Mouse (Mus musculus): ENCODE results near the gene Agbl4. TPM values are rescaled to one million over a fixed set of nuclear protein-coding genes. Genes with fewer than 3 reads are reported as not detected.

The Agbl4 gene
- polyA plus RNA-seq, 1 experiment from 2014 or later: 0.24 TPM

DNA sequence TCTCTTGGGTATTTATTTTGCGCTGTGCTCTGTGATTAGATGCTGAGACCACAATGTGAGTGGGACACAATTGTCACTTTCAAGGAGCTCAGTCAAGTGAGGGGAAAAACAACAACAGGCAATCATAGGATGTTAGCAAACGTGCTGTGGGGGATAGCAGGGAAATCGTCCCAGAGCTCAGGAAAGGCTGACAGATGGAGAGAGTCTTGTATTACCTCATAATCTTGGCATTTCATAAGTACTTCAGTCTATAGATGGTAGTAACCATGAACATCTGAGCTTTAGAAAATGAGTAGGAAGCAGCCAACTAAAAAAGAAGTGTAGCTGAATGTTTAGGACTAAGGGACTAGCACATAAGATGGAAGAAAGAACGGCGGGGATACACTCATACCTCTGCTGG, 910.2 kb downstream of the Agbl4 start:
- Histone ChIP-seq H3K4me3 (no peak overlapping the region), H3K4me1 (no peaks in the 10 kb centered on the region), H3K36me3 (replicated peaks) (no peaks in the 10 kb centered on the region), H3K27ac (replicated peaks) (no peak overlapping the region), H3K9me3 (no peaks in the 10 kb centered on the region; the same call in 1 of the 2 replicates), H3K27me3 (replicated peaks; ENCODE audit: low read depth, poor library complexity, severe bottlenecking) (no peaks in the 10 kb centered on the region)
- no peak for DNase-seq (ENCODE audit: low spot score)
- 69% methylated on average over 5 of the region's 5 CpGs for WGBS

DNA sequence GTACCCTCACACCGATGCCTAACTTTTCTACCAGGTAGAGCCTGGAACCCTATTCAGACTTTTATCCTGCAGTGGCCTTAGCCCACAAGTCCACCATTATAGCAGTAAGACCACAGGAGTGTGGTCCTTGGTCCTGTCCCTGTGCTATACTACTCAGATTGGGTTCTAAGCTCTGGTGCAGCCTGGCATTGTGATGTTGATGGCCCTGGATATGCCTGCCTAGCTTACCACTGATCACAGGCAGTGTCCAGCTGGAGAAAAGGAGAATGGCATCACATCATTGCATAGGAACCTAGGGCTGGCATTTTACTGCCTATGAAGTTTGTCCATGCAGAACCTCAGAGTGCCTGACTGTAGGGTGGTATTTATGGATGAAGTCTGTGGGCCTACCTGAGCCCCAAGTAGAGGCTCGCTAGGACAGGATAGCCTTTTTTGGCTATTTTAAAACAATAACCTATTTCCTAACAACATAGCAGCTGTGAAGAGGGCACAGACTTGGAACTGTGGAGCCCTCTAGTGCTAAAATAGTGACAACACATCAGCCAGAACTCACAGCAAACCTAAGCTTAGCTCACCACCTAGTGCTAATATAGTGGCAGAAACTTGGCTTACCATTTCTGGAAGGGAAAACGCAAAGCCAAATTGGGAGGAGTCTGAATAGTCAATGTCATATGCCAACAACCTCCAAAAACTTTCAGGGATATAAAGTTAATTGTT, 911.3 kb downstream of the Agbl4 start:
- Histone ChIP-seq H3K4me3 (no peak overlapping the region), H3K9me3 (no peaks in the 10 kb centered on the region; the same call in 1 of the 2 replicates), H3K27ac (replicated peaks) (no peak overlapping the region), H3K27me3 (replicated peaks; ENCODE audit: low read depth, poor library complexity, severe bottlenecking) (no peaks in the 10 kb centered on the region), H3K36me3 (replicated peaks) (no peaks in the 10 kb centered on the region), H3K4me1 (no peaks in the 10 kb centered on the region)
- DNase-seq (ENCODE audit: low spot score): no peak
- WGBS: 74% methylated on average over 3 of the region's 3 CpGs

DNA sequence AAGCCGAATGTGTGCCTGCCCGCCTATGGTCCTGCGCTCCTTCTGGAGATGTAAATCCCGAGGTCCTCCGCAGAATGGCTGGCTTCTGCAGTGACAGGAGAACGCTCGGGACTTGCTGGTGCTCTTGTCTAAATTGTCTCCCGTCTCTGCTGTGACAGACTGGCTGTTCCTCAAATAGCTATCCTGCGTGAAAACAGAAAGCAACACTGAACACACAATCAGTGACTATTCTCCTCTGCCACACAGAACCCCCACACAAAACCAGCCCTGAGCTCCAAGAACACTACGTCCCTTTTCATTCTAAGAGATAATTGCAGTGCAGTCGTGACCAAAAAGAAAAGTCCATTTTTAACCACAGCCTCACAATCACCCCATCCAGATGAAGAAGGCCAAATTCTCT, 929.6 kb downstream of the Agbl4 start:
- no peak overlapping the region for H3K4me3 ChIP-seq
- H3K4me1 ChIP-seq: peaks cover 11% of the 10 kb centered on the region
- H3K27me3 ChIP-seq (replicated peaks; ENCODE audit: low read depth, poor library complexity, severe bottlenecking): no peaks in the 10 kb centered on the region
- no peaks in the 10 kb centered on the region for H3K36me3 ChIP-seq (replicated peaks)
- no peaks in the 10 kb centered on the region for H3K9me3 ChIP-seq
- 73% methylated on average over 11 of the region's 11 CpGs for WGBS
- DNase-seq (ENCODE audit: low spot score): no peak
- H3K27ac ChIP-seq (replicated peaks): no peak overlapping the region

DNA sequence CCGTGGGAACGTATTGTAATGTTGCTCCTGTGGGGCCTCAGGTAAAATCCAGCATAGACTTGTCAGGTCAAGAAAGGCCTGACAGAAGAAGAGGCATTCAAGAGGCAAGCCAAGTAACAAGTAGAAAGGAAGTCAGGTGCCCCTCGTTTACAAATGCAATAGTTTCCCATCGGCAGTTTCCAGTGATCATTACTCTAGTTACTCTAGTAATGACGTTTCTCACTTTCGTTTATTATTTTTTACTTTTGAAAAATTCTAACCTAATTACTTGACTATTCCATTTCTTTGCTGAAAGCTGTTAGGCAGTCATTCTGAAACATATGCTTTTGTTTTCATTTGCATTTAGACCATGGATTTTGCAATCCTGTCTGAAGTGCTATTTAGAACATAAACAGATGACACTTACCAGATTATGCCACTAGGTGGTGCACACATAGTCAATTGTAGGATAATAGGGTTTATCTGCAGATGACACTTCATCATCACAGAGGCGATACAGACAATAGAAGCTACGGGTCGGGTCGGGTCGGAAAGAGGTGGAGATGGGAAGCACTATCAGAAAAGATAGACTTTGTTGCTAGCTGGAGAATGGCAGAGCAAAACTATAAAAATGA, 930.4 kb downstream of the Agbl4 start:
- DNase-seq (ENCODE audit: low spot score): no peak
- peaks cover 11% of the 10 kb centered on the region for H3K4me1 ChIP-seq

DNA sequence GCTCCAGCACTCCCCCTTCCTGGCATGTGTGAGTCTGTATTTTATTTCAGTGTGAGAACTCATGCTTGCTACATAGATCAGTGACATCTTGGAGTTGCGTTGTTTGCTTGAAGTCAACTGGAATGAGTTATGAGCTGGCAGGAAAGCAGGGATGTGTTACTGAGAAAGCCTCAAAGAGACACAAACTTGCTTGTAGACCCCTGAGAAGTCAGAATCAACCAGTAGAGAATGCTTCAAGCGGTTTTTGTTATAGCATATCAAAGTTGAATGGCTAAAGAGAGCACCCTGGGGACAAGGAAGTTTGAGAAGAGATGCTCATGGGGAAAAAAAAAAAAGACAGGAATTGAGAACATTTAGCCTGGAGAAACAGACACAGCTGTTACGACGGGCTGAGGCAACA, 932.0 kb downstream of the Agbl4 start:
- Histone ChIP-seq H3K4me3 (no peak overlapping the region), H3K4me1 (peaks cover 11% of the 10 kb centered on the region), H3K9me3 (no peaks in the 10 kb centered on the region), H3K36me3 (replicated peaks) (no peaks in the 10 kb centered on the region), H3K27ac (replicated peaks) (no peak overlapping the region), H3K27me3 (replicated peaks; ENCODE audit: low read depth, poor library complexity, severe bottlenecking) (no peaks in the 10 kb centered on the region)
- DNase-seq (ENCODE audit: low spot score): no peak
- 76% methylated on average over 4 of the region's 4 CpGs for WGBS

More for the DNA sequence above, 930.4 kb downstream of the Agbl4 start:
- 69% methylated on average over 11 of the region's 11 CpGs for WGBS
- Histone ChIP-seq H3K27ac (replicated peaks) (no peak overlapping the region), H3K4me3 (no peak overlapping the region), H3K9me3 (no peaks in the 10 kb centered on the region), H3K27me3 (replicated peaks; ENCODE audit: low read depth, poor library complexity, severe bottlenecking) (no peaks in the 10 kb centered on the region), H3K36me3 (replicated peaks) (no peaks in the 10 kb centered on the region)

DNA sequence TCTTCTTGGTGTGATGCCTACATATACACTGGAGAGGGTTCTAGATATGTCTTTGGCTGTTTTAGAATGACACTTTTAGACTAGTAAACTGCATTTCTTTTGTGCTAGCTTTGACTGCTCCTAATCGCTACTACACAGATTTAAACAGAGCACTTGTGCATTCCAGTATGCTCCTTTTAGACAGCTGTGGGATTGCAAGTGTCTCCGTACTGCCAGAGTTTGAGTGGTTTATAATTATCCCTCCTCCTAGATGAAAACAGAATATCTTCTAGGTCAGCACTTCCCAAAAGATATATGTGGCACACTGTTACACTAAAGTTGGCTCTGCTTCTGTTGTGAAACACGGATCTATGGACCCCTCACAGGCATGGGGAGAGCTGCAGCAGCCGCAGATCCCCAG, 935.4 kb downstream of the Agbl4 start:
- Histone ChIP-seq H3K27ac (replicated peaks) (no peak overlapping the region), H3K4me1 (peaks cover 11% of the 10 kb centered on the region), H3K9me3 (no peaks in the 10 kb centered on the region), H3K27me3 (replicated peaks; ENCODE audit: low read depth, poor library complexity, severe bottlenecking) (no peaks in the 10 kb centered on the region), H3K36me3 (replicated peaks) (no peaks in the 10 kb centered on the region), H3K4me3 (no peak overlapping the region)
- no peak for DNase-seq (ENCODE audit: low spot score)
- 90% methylated on average over 4 of the region's 4 CpGs for WGBS

DNA sequence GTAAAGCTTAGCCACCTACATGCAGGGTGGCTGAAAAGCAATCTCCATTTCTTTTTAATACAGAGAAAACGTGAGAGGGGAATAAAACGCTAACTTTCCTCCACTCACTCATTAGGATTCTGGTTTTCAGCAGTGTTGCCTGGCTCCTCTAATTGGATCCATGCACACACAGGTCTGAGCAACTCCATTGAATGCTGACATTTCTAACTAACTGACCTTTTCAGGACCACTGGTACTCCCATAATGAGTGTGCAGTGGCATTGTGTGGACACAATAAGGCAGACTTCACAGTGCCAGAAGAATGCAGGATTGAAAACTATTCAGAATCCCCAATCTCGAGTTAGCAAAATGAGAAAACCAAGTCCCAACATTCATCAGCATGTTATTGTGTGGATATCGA, 952.5 kb downstream of the Agbl4 start:
- H3K4me1 ChIP-seq: peaks cover 15% of the 10 kb centered on the region
- no peak overlapping the region for H3K4me3 ChIP-seq
- H3K27me3 ChIP-seq (replicated peaks; ENCODE audit: low read depth, poor library complexity, severe bottlenecking): no peaks in the 10 kb centered on the region
- H3K9me3 ChIP-seq: no peaks in the 10 kb centered on the region
- DNase-seq (ENCODE audit: low spot score): peak; percentile 13
- 40% methylated on average over 4 of the region's 4 CpGs for WGBS
- H3K36me3 ChIP-seq (replicated peaks): no peaks in the 10 kb centered on the region
- no peak overlapping the region for H3K27ac ChIP-seq (replicated peaks)

DNA sequence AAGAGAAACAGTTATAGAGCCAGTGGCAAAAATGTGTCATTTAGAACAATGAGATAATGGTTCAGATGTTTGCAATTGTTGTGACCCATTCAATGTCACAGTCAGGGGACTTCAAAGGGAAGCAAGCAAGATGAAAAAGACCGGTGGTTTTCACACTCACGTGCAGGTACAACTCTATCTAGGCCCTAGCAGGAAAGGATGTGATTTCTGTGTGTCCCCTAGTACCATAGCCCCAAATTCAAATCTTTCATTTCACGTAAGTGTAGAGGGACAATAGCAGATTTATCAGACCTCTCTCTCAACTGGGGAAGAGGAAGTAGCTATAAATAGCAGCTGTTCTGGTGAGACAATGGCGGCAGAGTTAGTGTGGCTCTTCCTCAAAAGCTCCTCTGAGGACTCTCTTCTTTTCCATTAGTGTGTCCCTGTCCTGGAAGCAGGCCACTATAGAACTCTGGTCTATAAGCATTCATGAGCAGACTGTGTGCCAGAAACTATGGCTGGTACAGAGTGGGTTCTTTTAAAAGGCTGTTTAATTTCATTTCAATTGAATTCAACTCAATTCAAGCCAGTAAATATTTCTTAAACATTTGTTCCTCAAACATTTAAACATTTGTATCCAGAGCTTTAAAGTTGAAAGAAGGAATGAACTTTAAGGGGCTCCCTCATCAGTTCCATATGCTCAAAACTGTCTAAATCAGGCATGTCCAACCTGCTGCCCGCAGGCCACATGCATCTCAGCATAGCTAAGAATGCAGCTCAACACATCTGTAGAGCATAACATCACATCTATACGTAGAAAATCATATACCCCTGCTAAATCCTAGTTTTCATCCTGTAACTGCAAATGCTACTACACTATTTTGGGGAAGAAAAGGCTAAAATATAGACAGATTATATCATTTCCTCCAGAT, 953.4 kb downstream of the Agbl4 start:
- no peaks in the 10 kb centered on the region for H3K9me3 ChIP-seq
- H3K4me1 ChIP-seq: peaks cover 15% of the 10 kb centered on the region
- H3K36me3 ChIP-seq (replicated peaks): no peaks in the 10 kb centered on the region
- no peak for DNase-seq (ENCODE audit: low spot score)
- H3K4me3 ChIP-seq: no peak overlapping the region
- no peaks in the 10 kb centered on the region for H3K27me3 ChIP-seq (replicated peaks; ENCODE audit: low read depth, poor library complexity, severe bottlenecking)
- no peak overlapping the region for H3K27ac ChIP-seq (replicated peaks)
- 59% methylated on average over 6 of the region's 6 CpGs for WGBS

DNA sequence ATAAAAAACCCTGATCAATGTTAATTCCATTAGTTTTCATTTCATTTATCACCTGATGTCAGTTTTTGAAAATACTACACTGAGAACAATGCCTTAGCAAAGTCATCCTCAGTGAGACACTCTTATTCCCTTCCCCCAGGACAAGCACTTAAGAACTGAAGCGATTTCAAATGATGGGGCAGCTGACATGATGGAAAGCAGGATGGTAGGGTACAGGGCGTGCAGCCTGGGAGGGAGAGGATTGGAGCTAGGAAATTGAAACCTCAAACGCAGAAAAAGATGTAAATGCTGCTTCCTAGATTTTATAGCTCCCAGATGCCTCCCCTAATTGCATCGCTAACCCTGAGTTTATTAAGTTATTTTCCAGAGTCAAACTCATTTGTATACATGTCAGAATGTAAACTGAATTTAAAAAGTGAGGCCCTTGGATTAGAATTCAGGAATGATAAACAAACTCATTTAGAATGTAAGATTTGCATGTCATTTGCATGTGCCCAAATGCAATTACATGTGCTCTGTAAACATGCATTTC, 959.2 kb downstream of the Agbl4 start:
- Histone ChIP-seq H3K27ac (replicated peaks) (no peak overlapping the region), H3K36me3 (replicated peaks) (no peaks in the 10 kb centered on the region), H3K4me1 (0 out of 2 replicates have a peak, but pooled peaks cover 6% of the 10 kb centered on the region), H3K9me3 (no peaks in the 10 kb centered on the region), H3K4me3 (no peak overlapping the region), H3K27me3 (replicated peaks; ENCODE audit: low read depth, poor library complexity, severe bottlenecking) (no peaks in the 10 kb centered on the region)
- no peak for DNase-seq (ENCODE audit: low spot score)
- WGBS: 64% methylated on average over 4 of the region's 4 CpGs

DNA sequence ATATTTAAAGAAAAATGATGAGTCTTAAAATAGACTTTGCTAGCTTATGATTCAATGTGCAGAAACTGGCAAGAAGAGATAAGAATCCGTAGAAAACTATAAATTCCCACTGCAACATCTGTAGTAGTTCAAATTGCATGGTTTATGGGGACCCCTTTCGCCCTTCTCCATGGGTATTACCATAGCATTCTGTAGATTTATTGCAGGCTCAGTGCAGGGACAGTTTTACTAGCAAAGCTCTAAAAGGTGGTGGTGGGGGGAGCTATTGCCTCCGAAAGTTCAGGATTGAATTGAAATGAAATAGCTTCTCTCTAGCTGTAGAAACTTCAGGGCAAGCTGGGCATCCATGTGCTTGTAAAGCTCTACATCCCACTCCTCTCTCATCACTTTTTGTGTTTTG, 959.7 kb downstream of the Agbl4 start:
- Histone ChIP-seq H3K4me1 (0 out of 2 replicates have a peak, but pooled peaks cover 6% of the 10 kb centered on the region), H3K27ac (replicated peaks) (no peak overlapping the region), H3K27me3 (replicated peaks; ENCODE audit: low read depth, poor library complexity, severe bottlenecking) (no peaks in the 10 kb centered on the region), H3K4me3 (no peak overlapping the region), H3K9me3 (no peaks in the 10 kb centered on the region), H3K36me3 (replicated peaks) (no peaks in the 10 kb centered on the region)
- 80% methylated on average over 3 of the region's 3 CpGs for WGBS
- no peak for DNase-seq (ENCODE audit: low spot score)

DNA sequence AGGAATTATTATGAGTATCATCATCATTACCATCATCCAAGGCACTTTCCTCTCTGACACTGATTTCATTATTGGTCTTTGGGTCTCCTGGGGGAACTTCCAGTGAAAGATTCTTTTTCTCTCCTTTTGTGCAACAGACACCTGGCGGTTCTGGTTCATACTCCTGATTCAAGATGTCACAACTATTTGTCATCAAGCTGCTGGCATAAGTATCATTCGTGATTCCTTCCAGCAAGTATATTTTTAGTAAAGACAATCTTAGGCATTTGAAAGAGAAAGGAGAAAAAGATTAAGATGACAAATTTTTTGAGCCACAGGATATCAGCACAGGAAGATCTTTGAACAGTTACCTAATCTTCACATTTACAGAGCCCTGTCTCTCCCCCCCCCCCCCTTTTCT, 966.7 kb downstream of the Agbl4 start:
- Histone ChIP-seq H3K9me3 (no peaks in the 10 kb centered on the region), H3K4me1 (no peaks in the 10 kb centered on the region), H3K4me3 (no peak overlapping the region), H3K36me3 (replicated peaks) (no peaks in the 10 kb centered on the region), H3K27me3 (replicated peaks; ENCODE audit: low read depth, poor library complexity, severe bottlenecking) (no peaks in the 10 kb centered on the region), H3K27ac (replicated peaks) (no peak overlapping the region)
- WGBS: 82% methylated on average over 2 of the region's 2 CpGs
- no peak for DNase-seq (ENCODE audit: low spot score)

DNA sequence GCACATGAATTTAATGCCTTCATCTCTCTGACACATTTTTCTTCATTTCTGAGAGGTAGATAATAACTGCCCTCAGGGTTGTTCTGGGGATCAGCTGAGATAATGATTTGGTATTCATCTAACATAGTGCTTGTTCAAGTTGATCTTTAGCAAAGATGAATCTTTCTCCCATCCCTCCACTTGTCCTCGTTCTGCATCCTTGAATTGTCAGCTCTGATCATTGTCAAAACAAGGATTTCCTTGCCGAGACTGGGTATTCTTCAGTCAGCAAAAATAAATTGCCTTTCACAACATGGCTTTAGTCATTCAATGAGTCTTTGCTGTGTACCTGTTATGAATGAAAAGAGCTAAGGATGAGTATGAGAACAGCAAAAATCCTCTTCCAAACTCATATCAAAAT, 970.3 kb downstream of the Agbl4 start:
- no peak for DNase-seq (ENCODE audit: low spot score)
- H3K27me3 ChIP-seq (replicated peaks; ENCODE audit: low read depth, poor library complexity, severe bottlenecking): no peaks in the 10 kb centered on the region
- WGBS: 64% methylated on average over 2 of the region's 2 CpGs
- no peaks in the 10 kb centered on the region for H3K36me3 ChIP-seq (replicated peaks)
- no peak overlapping the region for H3K4me3 ChIP-seq
- no peak overlapping the region for H3K27ac ChIP-seq (replicated peaks)
- H3K9me3 ChIP-seq: no peaks in the 10 kb centered on the region
- H3K4me1 ChIP-seq: peaks cover 10% of the 10 kb centered on the region; the same call in 1 of the 2 replicates

Measured in embryonic facial prominence, embryonic 10.5 days (tissue).